Mouse (Mus musculus): ENCODE results near the gene Rtp2. TPM values are rescaled to one million over a fixed set of nuclear protein-coding genes. Genes with fewer than 3 reads are reported as not detected.
"Not testable (repeated sequence)": the region's sequence is repeated elsewhere in the genome, so short reads cannot be mapped to it uniquely, and the experiment has no call there.

The Rtp2 gene
- total and polyA plus RNA-seq, 2 experiments from 2014 or later = 0.24 TPM; not detected in 1

DNA sequence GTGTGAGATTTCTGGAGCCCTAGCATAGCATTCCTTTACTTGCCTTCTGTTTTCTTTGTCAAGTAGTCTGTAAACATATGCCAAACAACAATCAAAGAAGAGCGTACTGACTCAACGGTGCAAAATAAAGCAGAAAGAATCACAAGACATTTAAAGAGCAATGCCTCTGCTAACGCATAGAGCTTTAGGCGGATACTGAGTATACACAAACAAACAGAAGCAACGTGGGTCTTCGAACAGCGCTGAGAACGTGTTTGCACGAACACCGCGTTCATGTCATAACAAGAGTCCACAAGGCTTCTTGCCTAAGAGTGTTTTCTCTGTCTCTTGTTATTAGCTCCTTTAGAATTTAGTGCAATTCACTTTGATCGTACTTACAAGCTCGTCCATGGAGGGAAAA lies 19.5 kb downstream of the Rtp2 start:
- WGBS = 82% methylated on average over 13 of the region's 13 CpGs
- no peak overlapping the region for H3K9ac ChIP-seq (replicated peaks; ENCODE audit: low read length)
- no peak overlapping the region for H3K27ac ChIP-seq
- DNase-seq (ENCODE audit: low spot score) (no peak), ATAC-seq (no peak)
- H3K9me3 ChIP-seq (ENCODE audit: low read length) = 0 out of 2 replicates have a peak, but pooled peaks cover 5% of the 10 kb centered on the region
- H3K4me1 ChIP-seq (ENCODE audit: insufficient read depth, low read length) = no peaks in the 10 kb centered on the region
- no peak overlapping the region for H3K4me3 ChIP-seq (ENCODE audit: low read length)
- H3K27me3 ChIP-seq (ENCODE audit: insufficient read depth, low read length) = no peaks in the 10 kb centered on the region
- no peak for TF ChIP-seq CTCF (IDR thresholded peaks at IDR 0.05; ENCODE audit: low read depth)
- no peak overlapping the region for H3K4me2 ChIP-seq (ENCODE audit: low read depth, low read length)
- H3K36me3 ChIP-seq (ENCODE audit: insufficient read depth, low read length) = no peaks in the 10 kb centered on the region

DNA sequence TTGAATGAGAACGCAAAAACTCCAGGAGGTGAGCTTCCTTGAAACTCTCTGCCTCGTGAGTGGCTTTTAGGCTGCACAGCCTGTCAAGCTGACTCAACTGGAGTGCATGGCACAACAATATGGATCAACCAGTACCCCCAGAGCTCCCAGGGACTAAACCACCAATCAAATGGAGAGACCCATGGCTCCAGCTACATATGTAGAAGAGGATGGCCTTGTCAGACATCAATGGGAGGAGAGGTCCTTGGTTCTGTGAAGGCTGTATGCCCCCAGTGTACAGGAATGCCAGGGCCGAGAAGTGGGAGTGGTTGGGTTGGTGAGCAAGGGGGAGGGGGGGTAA lies 23.2 kb downstream of the Rtp2 start:
- not testable (repeated sequence) for H3K27me3 ChIP-seq (ENCODE audit: insufficient read depth, low read length); H3K4me2 ChIP-seq (ENCODE audit: low read depth, low read length); H3K9me3 ChIP-seq (ENCODE audit: low read length); H3K4me1 ChIP-seq (ENCODE audit: insufficient read depth, low read length); H3K36me3 ChIP-seq (ENCODE audit: insufficient read depth, low read length); DNase-seq (ENCODE audit: low spot score); H3K9ac ChIP-seq (replicated peaks; ENCODE audit: low read length); ATAC-seq; H3K4me3 ChIP-seq (ENCODE audit: low read length); H3K27ac ChIP-seq
- 80% methylated on average over 3 of the region's 3 CpGs for WGBS

DNA sequence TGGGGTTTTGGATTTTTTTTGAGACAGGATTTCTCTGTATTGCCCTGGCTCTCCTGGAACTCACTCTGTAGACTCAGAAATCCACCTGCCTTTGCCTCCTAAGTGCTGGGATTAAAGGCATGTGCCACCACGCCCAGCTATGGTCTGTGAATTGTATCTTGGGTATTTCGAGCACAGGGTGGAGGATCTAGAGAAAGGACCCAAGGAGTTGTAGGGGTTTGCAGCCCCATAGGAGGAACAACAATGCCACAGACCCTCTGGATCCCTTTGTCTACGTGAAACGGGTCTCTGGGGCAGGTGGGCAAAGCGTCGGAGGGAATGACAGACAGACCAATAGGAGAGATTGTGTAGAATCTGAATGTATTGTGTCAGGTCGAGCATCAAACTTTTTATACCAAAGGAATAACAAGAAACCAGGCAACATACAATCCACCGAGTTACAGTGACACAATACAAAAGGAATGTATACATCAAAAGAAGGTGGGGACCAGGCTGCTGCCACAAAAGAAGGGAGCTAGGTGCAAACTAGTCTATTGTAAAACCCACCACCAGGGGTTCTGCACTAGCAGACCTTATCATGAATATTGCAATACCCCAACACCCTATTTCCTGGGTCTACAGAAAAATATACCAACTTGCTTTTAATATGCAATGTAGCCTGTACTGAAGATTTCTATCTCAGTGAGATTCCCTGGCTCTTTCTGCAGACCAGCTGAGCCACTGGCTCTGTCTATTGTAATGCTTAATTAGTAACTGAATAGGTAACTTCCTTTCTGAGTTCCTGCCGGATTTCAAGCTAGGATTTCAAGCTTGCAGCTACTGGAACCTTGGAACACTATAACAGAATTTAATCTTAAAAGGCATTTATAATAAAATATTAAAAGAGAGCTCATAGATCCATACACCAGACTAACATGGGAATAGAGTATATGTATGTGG lies 23.8 kb downstream of the Rtp2 start:
- H3K9me3 ChIP-seq (ENCODE audit: low read length); H3K27me3 ChIP-seq (ENCODE audit: insufficient read depth, low read length); H3K4me3 ChIP-seq (ENCODE audit: low read length); H3K9ac ChIP-seq (replicated peaks; ENCODE audit: low read length); H3K4me1 ChIP-seq (ENCODE audit: insufficient read depth, low read length); H3K27ac ChIP-seq; H3K36me3 ChIP-seq (ENCODE audit: insufficient read depth, low read length); H3K4me2 ChIP-seq (ENCODE audit: low read depth, low read length); DNase-seq (ENCODE audit: low spot score); ATAC-seq: not testable (repeated sequence)
- 79% methylated on average over 9 of the region's 9 CpGs for WGBS

DNA sequence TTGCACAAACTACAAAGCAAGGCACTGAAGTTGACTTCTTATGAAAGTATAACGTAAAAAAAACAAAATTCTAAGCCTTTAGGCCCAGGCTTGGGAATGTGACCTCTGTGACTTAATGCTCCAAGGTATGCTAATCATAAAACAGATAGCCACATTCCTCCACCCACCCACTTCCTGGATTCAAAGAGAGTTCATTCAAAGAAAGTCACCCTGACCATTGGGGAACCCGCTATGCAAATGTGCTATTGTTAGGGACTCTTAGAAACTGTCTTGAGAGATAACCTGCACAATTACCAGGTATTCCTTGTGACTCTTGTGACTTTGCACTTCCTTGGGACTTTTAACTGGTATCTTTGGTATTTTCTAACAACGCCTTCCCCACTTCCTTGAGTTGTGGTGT lies 25.6 kb downstream of the Rtp2 start:
- DNase-seq (ENCODE audit: low spot score); H3K4me1 ChIP-seq (ENCODE audit: insufficient read depth, low read length); H3K27ac ChIP-seq; H3K4me3 ChIP-seq (ENCODE audit: low read length); H3K9me3 ChIP-seq (ENCODE audit: low read length); ATAC-seq; H3K4me2 ChIP-seq (ENCODE audit: low read depth, low read length); H3K36me3 ChIP-seq (ENCODE audit: insufficient read depth, low read length); H3K9ac ChIP-seq (replicated peaks; ENCODE audit: low read length); H3K27me3 ChIP-seq (ENCODE audit: insufficient read depth, low read length): not testable (repeated sequence)
- WGBS = 92% methylated on average over 3 of the region's 3 CpGs

DNA sequence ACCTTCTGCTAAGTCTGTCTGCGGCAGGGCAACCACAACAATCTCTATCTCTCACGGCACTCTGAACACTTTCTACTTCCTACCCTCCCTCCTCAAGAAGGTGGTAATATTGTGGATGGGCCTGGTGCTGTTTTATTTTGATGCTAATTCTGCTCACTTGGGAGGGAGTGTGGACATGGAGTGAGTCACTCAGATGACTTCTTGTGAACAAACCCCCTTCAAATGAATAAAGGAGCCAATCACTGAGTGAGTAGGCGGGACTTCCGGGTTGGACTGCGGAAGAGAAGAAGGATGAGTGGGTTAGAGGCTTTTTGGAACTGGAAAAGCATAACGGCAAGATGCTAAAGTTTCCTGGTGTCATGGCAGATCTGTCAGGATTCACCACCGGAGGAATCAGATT lies 30.8 kb downstream of the Rtp2 start:
- Histone ChIP-seq H3K4me2 (ENCODE audit: low read depth, low read length) (no peak overlapping the region), H3K9ac (replicated peaks; ENCODE audit: low read length) (no peak overlapping the region), H3K27ac (no peak overlapping the region), H3K4me1 (ENCODE audit: insufficient read depth, low read length) (peaks cover 6% of the 10 kb centered on the region), H3K4me3 (ENCODE audit: low read length) (no peak overlapping the region), H3K9me3 (ENCODE audit: low read length) (no peaks in the 10 kb centered on the region), H3K36me3 (ENCODE audit: insufficient read depth, low read length) (no peaks in the 10 kb centered on the region), H3K27me3 (ENCODE audit: insufficient read depth, low read length) (no peaks in the 10 kb centered on the region)
- no peak for DNase-seq (ENCODE audit: low spot score)
- no peak for ATAC-seq
- no peak for TF ChIP-seq CTCF (IDR thresholded peaks at IDR 0.05; ENCODE audit: low read depth)
- 89% methylated on average over 7 of the region's 7 CpGs for WGBS

DNA sequence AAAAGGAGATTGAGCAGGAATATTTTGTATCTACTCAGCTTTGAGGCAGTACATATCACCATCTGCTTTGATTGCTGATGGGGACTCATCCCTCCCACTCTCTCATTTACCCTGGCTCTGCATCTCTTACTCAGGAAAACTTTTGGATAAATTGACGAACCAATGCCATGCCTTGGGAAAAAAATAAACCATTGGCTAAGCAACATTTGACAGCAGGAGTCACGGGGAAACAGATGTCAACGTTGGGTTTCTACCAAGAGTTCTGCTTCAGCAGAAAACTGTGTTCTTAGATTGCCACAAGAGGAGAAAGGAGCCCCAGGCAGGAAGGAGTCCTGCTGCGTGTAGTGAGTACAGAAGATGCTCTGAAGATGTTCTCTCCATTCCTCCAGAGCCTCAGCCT lies 32.1 kb downstream of the Rtp2 start:
- no peak overlapping the region for H3K27ac ChIP-seq
- no peak overlapping the region for H3K4me2 ChIP-seq (ENCODE audit: low read depth, low read length)
- ATAC-seq = no peak
- 71% methylated on average over 4 of the region's 4 CpGs for WGBS
- H3K36me3 ChIP-seq (ENCODE audit: insufficient read depth, low read length) = no peaks in the 10 kb centered on the region
- no peaks in the 10 kb centered on the region for H3K27me3 ChIP-seq (ENCODE audit: insufficient read depth, low read length)
- peaks cover 6% of the 10 kb centered on the region for H3K4me1 ChIP-seq (ENCODE audit: insufficient read depth, low read length)
- no peak overlapping the region for H3K4me3 ChIP-seq (ENCODE audit: low read length)
- H3K9me3 ChIP-seq (ENCODE audit: low read length) = no peaks in the 10 kb centered on the region
- no peak for DNase-seq (ENCODE audit: low spot score)
- TF ChIP-seq CTCF (IDR thresholded peaks at IDR 0.05; ENCODE audit: low read depth) = no peak
- H3K9ac ChIP-seq (replicated peaks; ENCODE audit: low read length) = no peak overlapping the region

DNA sequence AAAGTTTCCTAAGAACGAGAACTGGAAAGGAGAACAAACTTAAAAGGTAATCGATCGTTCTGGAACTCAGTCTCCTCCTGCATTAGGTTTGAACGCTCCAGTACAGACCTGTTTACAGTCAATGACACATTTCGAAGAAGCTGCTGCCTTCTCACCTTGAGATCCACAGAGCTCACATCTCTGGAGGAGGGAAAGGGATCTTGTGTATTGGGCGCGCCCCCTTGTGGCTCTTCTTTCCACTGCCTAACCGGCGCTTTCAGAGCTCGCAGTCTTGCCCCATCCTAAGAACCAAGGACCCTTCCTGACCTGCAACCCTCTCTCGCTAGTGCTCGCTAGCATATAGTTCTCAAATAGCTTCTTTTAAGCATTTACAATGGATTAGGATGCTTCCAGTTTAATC lies 33.4 kb downstream of the Rtp2 start:
- TF ChIP-seq CTCF (IDR thresholded peaks at IDR 0.05; ENCODE audit: low read depth) = peak; percentile 94
- 15% methylated on average over 12 of the region's 12 CpGs for WGBS
- H3K27ac ChIP-seq = no peak overlapping the region
- peak overlapping the region; percentile 51 for H3K4me2 ChIP-seq (ENCODE audit: low read depth, low read length)
- H3K36me3 ChIP-seq (ENCODE audit: insufficient read depth, low read length) = no peaks in the 10 kb centered on the region
- DNase-seq (ENCODE audit: low spot score) (peak; percentile 95), ATAC-seq (peak; percentile 71)
- H3K27me3 ChIP-seq (ENCODE audit: insufficient read depth, low read length) = no peaks in the 10 kb centered on the region
- H3K9ac ChIP-seq (replicated peaks; ENCODE audit: low read length) = no peak overlapping the region
- peaks cover 6% of the 10 kb centered on the region for H3K4me1 ChIP-seq (ENCODE audit: insufficient read depth, low read length)
- 0 out of 2 replicates have a peak overlapping the region, but pooled peaks have one; percentile 19 for H3K4me3 ChIP-seq (ENCODE audit: low read length)
- H3K9me3 ChIP-seq (ENCODE audit: low read length) = no peaks in the 10 kb centered on the region

Measured in hindbrain, postnatal 0 days (tissue).